Mouse (Mus musculus) stomach, embryonic 15.5 days (tissue): Measurements from ENCODE around the gene Sept4. TPM values are rescaled to one million over a fixed set of nuclear protein-coding genes. Genes with fewer than 3 reads are reported as not detected.

Experiments used
- ATAC-seq: fragments of 200-750 bp; cut with Nextera tagmentation; 2 replicates; pipeline ENCODE4 v1.8.0; 2017; ENCODE audit warnings: low read depth, moderate number of reproducible peaks, moderate TSS enrichment; ENCODE audit not compliant: insufficient read depth, low FRiP score
- H3K27ac ChIP-seq: fragments of 300-500 bp; sonication (generic); 2 replicates; pipeline ENCODE4 v1.5.1; 2015; ENCODE audit warnings: mild to moderate bottlenecking, inconsistent platforms
- H3K27me3 ChIP-seq: fragments of 300-500 bp; sonication (generic); replicated peaks from 2 replicates; pipeline ENCODE4 v1.6.1; 2015; ENCODE audit warnings: inconsistent platforms
- H3K36me3 ChIP-seq: fragments of 300-500 bp; sonication (generic); 2 replicates; pipeline ENCODE4 v1.6.1; 2015; ENCODE audit warnings: inconsistent platforms
- H3K4me1 ChIP-seq: fragments of 300-500 bp; sonication (generic); 2 replicates; pipeline ENCODE4 v1.6.1; 2015; ENCODE audit warnings: inconsistent platforms
- H3K4me2 ChIP-seq: fragments of 300-500 bp; sonication (generic); 2 replicates; pipeline ENCODE4 v1.6.1; 2015; ENCODE audit warnings: mild to moderate bottlenecking, inconsistent platforms
- H3K4me3 ChIP-seq: fragments of 300-500 bp; sonication (generic); replicated peaks from 2 replicates; pipeline ENCODE4 v1.5.1; 2015; ENCODE audit warnings: inconsistent platforms
- H3K9ac ChIP-seq: fragments of 300-500 bp; sonication (generic); 2 replicates; pipeline ENCODE4 v1.6.1; 2015; ENCODE audit warnings: inconsistent platforms
- H3K9me3 ChIP-seq: fragments of 300-500 bp; sonication (generic); 2 replicates; pipeline ENCODE4 v1.6.1; 2016; ENCODE audit warnings: inconsistent platforms
- WGBS: fragments of 180-500 bp; shearing (Covaris S2); methylation state at CpG from one replicate; pipeline ENCODE4 v1.1.7; 2015; 5-methylcytosine and 5-hydroxymethylcytosine counted together
- polyA plus RNA-seq: library from polyadenylated mRNA; unstranded; fragments of >200 nt; fragmentation: Nextera tagmentation; extraction: Ambion mirVana; gene quantifications from 2 replicates; pipeline ENCODE4 v1.2.1, GENCODE M21; 2015

Gene Sept4
- polyA plus RNA-seq = 22.2 and 23.7 TPM in 2 replicates

DNA sequence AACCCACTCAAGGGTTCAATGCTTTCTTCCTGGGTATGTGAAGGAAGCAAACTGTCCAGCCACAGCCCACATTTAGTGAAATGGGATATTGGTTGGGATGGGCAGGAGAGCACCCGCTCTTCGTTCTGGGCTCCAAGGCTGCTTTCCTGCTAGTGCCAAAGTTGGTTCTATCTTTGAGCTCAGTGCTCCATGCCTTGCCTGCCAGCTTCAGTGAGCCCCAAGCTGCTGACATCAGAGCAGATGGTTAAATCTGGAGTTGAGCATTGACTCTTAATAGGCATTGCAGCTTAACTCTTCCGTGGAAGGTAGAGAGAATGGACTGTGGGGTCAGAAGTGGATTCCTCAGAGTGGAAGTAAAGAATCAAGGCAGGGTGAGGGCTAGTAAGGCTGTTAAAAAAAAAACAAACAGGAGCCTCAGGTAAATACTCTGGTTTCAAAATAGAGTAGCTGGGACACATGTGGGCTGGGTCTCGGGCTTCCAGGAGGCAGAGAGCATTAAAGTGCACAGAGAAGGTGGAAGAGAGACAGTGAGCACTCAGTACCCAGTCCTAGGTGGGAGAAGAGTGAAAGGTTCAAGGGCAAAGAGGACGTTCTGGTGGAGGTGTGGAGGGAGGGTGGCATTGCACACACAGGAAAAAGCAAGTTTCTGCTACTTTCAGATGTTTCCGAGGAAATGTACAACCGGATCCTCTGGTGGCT is at the start of gene Sept4:
Sept4 (plus strand) TSS at position 649 of the 699 bp plus-strand sequence.
- H3K9me3 ChIP-seq = no peaks in the 10 kb centered on the region
- WGBS = 80% methylated on average over 7 of the region's 7 CpGs
- no peak for ATAC-seq

GRCm38 (mm10) chr11:87519260-87519659 is 49.4 kb upstream of the Sept4 start:
- Histone ChIP-seq H3K4me2 (no peak overlapping the region), H3K9me3 (no peaks in the 10 kb centered on the region), H3K27me3 (no peaks in the 10 kb centered on the region), H3K4me3 (no peak overlapping the region), H3K36me3 (no peaks in the 10 kb centered on the region), H3K9ac (no peak overlapping the region), H3K4me1 (no peaks in the 10 kb centered on the region), H3K27ac (no peak overlapping the region)
- ATAC-seq = no peak; the same call in 1 of the 2 replicates
- 6% methylated on average over 2 of the region's 2 CpGs for whole genome bisulfite sequencing

More for the DNA sequence above, at the start of gene Sept4:
- H3K4me1 ChIP-seq = no peaks in the 10 kb centered on the region
- H3K27me3 ChIP-seq = no peaks in the 10 kb centered on the region
- H3K27ac ChIP-seq = no peak within 1 kb of the TSS
- no peak within 1 kb of the TSS for H3K4me2 ChIP-seq
- no peak within 1 kb of the TSS for H3K9ac ChIP-seq
- no peak within 1 kb of the TSS for H3K4me3 ChIP-seq
- H3K36me3 ChIP-seq = no peaks in the 10 kb centered on the region

GRCm38 (mm10) chr11:87523466-87523865 is 45.2 kb upstream of the Sept4 start:
- no peak overlapping the region for H3K4me3 ChIP-seq
- no peak overlapping the region for H3K4me2 ChIP-seq
- no peak for ATAC-seq
- no peaks in the 10 kb centered on the region for H3K36me3 ChIP-seq
- H3K9ac ChIP-seq = no peak overlapping the region
- H3K9me3 ChIP-seq = no peaks in the 10 kb centered on the region
- 60% methylated on average over 5 of the region's 5 CpGs for WGBS
- H3K27me3 ChIP-seq = no peaks in the 10 kb centered on the region
- no peak overlapping the region for H3K27ac ChIP-seq
- H3K4me1 ChIP-seq = no peaks in the 10 kb centered on the region

GRCm38 (mm10) chr11:87523967-87524366 is 44.7 kb upstream of the Sept4 start:
- no peaks in the 10 kb centered on the region for H3K36me3 ChIP-seq
- H3K4me3 ChIP-seq = no peak overlapping the region
- H3K4me2 ChIP-seq = no peak overlapping the region
- no peaks in the 10 kb centered on the region for H3K27me3 ChIP-seq
- no peak overlapping the region for H3K27ac ChIP-seq
- H3K9ac ChIP-seq = no peak overlapping the region
- H3K9me3 ChIP-seq = no peaks in the 10 kb centered on the region
- ATAC-seq = no peak
- H3K4me1 ChIP-seq = no peaks in the 10 kb centered on the region

- H3K4me3 ChIP-seq = no peak overlapping the region
- H3K27ac ChIP-seq = no peak overlapping the region
- H3K4me2 ChIP-seq = no peak overlapping the region
- no peaks in the 10 kb centered on the region for H3K9me3 ChIP-seq
- H3K36me3 ChIP-seq = no peaks in the 10 kb centered on the region
- no peaks in the 10 kb centered on the region for H3K4me1 ChIP-seq
- H3K9ac ChIP-seq = no peak overlapping the region
- ATAC-seq = no peak
- H3K27me3 ChIP-seq = no peaks in the 10 kb centered on the region
These were observed 43.9 kb upstream of the Sept4 start for GRCm38 (mm10) chr11:87524780-87525179.

GRCm38 (mm10) chr11:87527364-87527763 is 41.3 kb upstream of the Sept4 start:
- no peak overlapping the region for H3K9ac ChIP-seq
- no peak overlapping the region for H3K4me2 ChIP-seq
- H3K27me3 ChIP-seq = no peaks in the 10 kb centered on the region
- 70% methylated on average over 3 of the region's 3 CpGs for WGBS
- H3K27ac ChIP-seq = no peak overlapping the region
- H3K36me3 ChIP-seq = no peaks in the 10 kb centered on the region
- no peaks in the 10 kb centered on the region for H3K4me1 ChIP-seq
- ATAC-seq = no peak
- H3K4me3 ChIP-seq = no peak overlapping the region
- H3K9me3 ChIP-seq = no peaks in the 10 kb centered on the region

DNA sequence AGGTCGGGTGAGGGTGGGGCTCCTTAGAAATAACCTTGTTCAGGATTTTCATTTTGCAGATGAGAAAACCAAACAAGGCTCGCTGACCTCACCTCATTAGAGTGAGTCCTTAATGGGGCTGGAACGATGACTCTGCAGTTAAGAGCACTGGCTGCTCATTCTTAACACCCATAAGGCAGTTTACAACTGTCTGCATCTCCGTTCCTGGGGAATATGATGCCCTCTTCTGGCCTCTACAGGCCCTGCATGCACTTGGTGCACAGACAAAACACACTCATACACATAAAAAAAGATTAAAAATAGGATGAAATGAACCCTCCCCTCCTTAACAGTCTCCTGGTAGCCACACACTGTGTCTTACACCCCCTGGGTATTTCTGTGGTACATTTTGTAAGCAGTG is 40.7 kb upstream of the Sept4 start:
- H3K27ac ChIP-seq = no peak overlapping the region
- no peak overlapping the region for H3K4me2 ChIP-seq
- no peaks in the 10 kb centered on the region for H3K4me1 ChIP-seq
- 57% methylated on average over 4 of the region's 4 CpGs for WGBS
- no peak overlapping the region for H3K9ac ChIP-seq
- no peaks in the 10 kb centered on the region for H3K27me3 ChIP-seq
- no peak overlapping the region for H3K4me3 ChIP-seq
- no peaks in the 10 kb centered on the region for H3K36me3 ChIP-seq
- ATAC-seq = no peak
- H3K9me3 ChIP-seq = no peaks in the 10 kb centered on the region

GRCm38 (mm10) chr11:87531695-87532094 is 37.0 kb upstream of the Sept4 start:
- Histone ChIP-seq H3K9me3 (no peaks in the 10 kb centered on the region), H3K9ac (no peak overlapping the region), H3K4me1 (no peaks in the 10 kb centered on the region), H3K4me2 (no peak overlapping the region), H3K27ac (no peak overlapping the region), H3K27me3 (no peaks in the 10 kb centered on the region), H3K36me3 (no peaks in the 10 kb centered on the region), H3K4me3 (no peak overlapping the region)
- ATAC-seq = no peak
- 55% methylated on average over 6 of the region's 6 CpGs for WGBS

DNA sequence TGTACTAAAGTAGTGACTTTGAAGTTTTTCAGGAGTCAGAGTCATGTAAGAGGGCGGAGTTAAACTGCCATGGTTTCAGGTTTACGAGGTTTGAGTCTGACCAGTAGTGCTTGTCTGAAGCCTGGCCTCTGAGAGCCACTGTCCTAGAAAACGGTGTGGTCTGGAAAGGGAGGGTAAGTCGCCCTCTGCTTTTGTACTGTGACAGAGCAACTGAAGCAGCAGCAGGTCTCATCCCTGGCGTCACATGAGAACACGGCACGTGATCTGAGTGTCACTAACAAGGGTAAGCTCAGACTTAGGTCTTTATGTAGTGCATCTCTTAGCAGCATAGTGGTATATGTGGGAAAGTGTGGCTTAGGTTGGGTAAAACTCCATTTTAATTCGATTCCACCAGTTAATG is 26.4 kb upstream of the Sept4 start:
- H3K27ac ChIP-seq = no peak overlapping the region
- no peaks in the 10 kb centered on the region for H3K4me1 ChIP-seq
- no peak overlapping the region for H3K4me2 ChIP-seq
- WGBS = 36% methylated on average over 8 of the region's 8 CpGs
- H3K36me3 ChIP-seq = no peaks in the 10 kb centered on the region
- no peak overlapping the region for H3K4me3 ChIP-seq
- no peaks in the 10 kb centered on the region for H3K9me3 ChIP-seq
- H3K27me3 ChIP-seq = no peaks in the 10 kb centered on the region
- no peak overlapping the region for H3K9ac ChIP-seq
- ATAC-seq = no peak

GRCm38 (mm10) chr11:87542906-87543305 is 25.8 kb upstream of the Sept4 start:
- no peaks in the 10 kb centered on the region for H3K4me1 ChIP-seq
- H3K27ac ChIP-seq = no peak overlapping the region
- H3K4me2 ChIP-seq = no peak overlapping the region
- no peak overlapping the region for H3K4me3 ChIP-seq
- no peaks in the 10 kb centered on the region for H3K27me3 ChIP-seq
- 55% methylated on average over 3 of the region's 3 CpGs for WGBS
- H3K9ac ChIP-seq = no peak overlapping the region
- no peaks in the 10 kb centered on the region for H3K9me3 ChIP-seq
- ATAC-seq = no peak
- H3K36me3 ChIP-seq = no peaks in the 10 kb centered on the region

DNA sequence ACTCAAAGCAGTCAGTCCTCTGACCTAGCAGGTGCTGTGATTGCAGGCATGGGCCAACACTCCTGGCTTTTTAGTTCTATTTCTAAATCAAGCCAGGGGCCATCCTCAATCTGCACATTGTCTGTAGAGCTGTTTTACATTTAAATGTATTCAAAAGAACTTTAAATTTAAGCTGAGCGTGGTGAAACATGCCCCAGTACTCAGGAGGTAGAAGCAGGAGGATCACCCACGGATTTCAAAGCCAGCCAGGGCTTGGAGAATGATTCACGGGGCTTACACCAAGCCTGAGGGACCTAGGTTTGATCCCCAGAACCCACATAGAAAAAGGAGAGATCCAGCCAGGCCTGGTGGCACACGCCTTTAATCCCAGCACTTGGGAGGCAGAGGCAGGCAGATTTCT is 15.4 kb upstream of the Sept4 start:
- no peak for ATAC-seq
- H3K4me3 ChIP-seq = no peak overlapping the region
- WGBS = 84% methylated on average over 4 of the region's 4 CpGs

DNA sequence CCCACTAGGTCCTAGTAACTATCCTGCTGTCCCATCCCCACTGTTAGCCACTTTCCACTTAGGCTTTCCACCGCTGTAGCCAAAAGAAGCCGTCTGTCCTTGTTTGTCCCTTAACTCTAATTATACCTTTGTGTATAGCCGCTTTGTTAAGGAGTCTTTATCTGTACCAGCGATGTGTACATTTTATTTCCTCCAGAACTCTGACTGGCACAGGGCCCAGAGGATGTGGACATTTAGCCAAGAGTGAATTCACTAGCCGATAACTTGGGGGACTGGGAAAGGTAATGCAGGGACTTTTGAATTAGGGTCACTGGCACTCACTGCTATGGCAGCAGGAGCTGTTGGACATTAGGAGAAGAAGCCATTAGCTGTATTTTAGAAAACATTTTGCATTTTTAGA is 14.3 kb upstream of the Sept4 start:
- Histone ChIP-seq H3K9ac (no peak overlapping the region), H3K4me1 (peaks cover 14% of the 10 kb centered on the region), H3K9me3 (no peaks in the 10 kb centered on the region), H3K36me3 (no peaks in the 10 kb centered on the region), H3K27me3 (no peaks in the 10 kb centered on the region), H3K4me3 (no peak overlapping the region), H3K27ac (no peak overlapping the region), H3K4me2 (no peak overlapping the region)
- 27% methylated on average over 5 of the region's 5 CpGs for WGBS
- 0 out of 2 replicates have a peak, but pooled peaks have one; percentile 10 for ATAC-seq

More for the DNA sequence above, 15.4 kb upstream of the Sept4 start:
- H3K4me1 ChIP-seq = peaks cover 14% of the 10 kb centered on the region
- no peak overlapping the region for H3K9ac ChIP-seq
- no peaks in the 10 kb centered on the region for H3K36me3 ChIP-seq
- no peak overlapping the region for H3K27ac ChIP-seq
- no peaks in the 10 kb centered on the region for H3K9me3 ChIP-seq
- no peak overlapping the region for H3K4me2 ChIP-seq
- no peaks in the 10 kb centered on the region for H3K27me3 ChIP-seq
